9 mouse cellular contexts compared by ENCODE assay signal in the genomic region with DNA sequence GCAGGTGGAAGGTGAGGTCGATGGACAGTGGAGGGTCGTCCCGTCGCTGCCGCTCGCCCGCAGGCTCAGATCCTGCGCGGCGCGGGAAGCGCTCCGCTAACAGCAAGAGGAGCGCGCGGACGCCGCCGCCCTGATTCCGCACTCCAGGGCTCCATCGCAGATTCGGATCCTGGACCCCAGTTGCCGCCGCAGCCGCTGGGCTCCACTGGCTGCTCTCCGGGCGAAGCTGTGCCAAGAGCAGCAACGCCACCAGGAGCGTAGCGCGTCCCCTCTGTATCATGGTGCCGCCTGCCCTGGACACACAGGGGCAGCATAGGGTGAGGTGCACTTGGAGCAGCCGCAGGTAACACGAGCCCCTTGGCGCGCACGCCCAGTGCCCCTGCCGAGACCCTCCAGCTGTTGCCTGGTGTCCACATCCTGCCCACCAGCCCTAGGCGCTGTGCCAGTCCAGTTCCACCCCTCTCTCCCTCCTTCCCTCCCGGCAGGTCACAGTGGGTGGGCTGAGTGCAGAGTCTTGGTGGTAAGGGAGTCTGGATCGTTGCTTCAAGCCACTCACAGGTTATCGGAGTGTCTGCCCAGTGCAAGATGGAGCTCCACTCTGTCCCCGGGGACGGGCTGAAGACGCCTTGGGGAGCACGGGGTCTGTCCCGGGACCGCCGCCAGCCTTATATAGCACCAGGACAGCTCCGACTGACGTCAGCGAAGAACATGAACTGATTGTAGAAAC. TPM values are rescaled to one million over a fixed set of nuclear protein-coding genes. Genes with fewer than 3 reads are reported as not detected.
DNase-seq lines count a peak whose midpoint lies in the region; ATAC-seq lines count a peak whose summit lies in the region.
"Had no signal": no experiment of that assay in that cellular context is flagged by ENCODE, and none has a peak within 500 bp of the region (broad histone marks: within the 10 kb centered on the region; RNA-seq: fewer than 3 reads in every experiment).

A gene (minus strand): TSS at position 589 of the 727 bp plus-strand sequence.

- H3K9me3 ChIP-seq in liver, embryonic 11.5 days (ENCODE audit: control insufficient read depth, low read length) = no peaks in the 10 kb centered on the region
- H3K9me3 ChIP-seq in embryonic facial prominence, embryonic 14.5 days (ENCODE audit: control insufficient read depth, low read length) = no peaks in the 10 kb centered on the region
- no peaks in the 10 kb centered on the region for H3K9me3 ChIP-seq in hindbrain, embryonic 14.5 days (ENCODE audit: control insufficient read depth, low read length)
- no peaks in the 10 kb centered on the region for H3K9me3 ChIP-seq in neural tube, embryonic 13.5 days

- peak within 1 kb of the TSS; percentile 11; the same call in 1 of the 2 replicates for H3K4me3 ChIP-seq in liver, embryonic 11.5 days (ENCODE audit: low read depth, low read length)
- peak within 1 kb of the TSS; percentile 21 for H3K4me3 ChIP-seq in embryonic facial prominence, embryonic 14.5 days (ENCODE audit: low read depth, low read length)
- H3K4me3 ChIP-seq in hindbrain, embryonic 14.5 days (replicated peaks; ENCODE audit: low read length) = peak within 1 kb of the TSS; percentile 28
- H3K4me3 ChIP-seq in neural tube, embryonic 13.5 days = peak within 1 kb of the TSS; percentile 30

- H3K4me1 ChIP-seq in liver, embryonic 11.5 days (replicated peaks; ENCODE audit: control insufficient read depth, insufficient read depth, low read length) = no peaks in the 10 kb centered on the region
- no peaks in the 10 kb centered on the region for H3K4me1 ChIP-seq in embryonic facial prominence, embryonic 14.5 days (ENCODE audit: control insufficient read depth, insufficient read depth, low read length)
- H3K4me1 ChIP-seq in hindbrain, embryonic 14.5 days (replicated peaks; ENCODE audit: control insufficient read depth, insufficient read depth, low read length) = no peaks in the 10 kb centered on the region; the same call in none of the 2 replicates
- peaks cover 24% of the 10 kb centered on the region for H3K4me1 ChIP-seq in neural tube, embryonic 13.5 days (replicated peaks)

- WGBS in liver, embryonic 11.5 days = 4% methylated on average over 52 of the region's 52 CpGs
- WGBS in embryonic facial prominence, embryonic 14.5 days = 2% methylated on average over 33 of the region's 52 CpGs
- WGBS in hindbrain, embryonic 14.5 days = 2% methylated on average over 52 of the region's 52 CpGs
- 1% methylated on average over 52 of the region's 52 CpGs for WGBS in neural tube, embryonic 13.5 days

- no peak within 1 kb of the TSS for H3K9ac ChIP-seq in liver, embryonic 11.5 days (ENCODE audit: low read depth, low read length)
- no peak within 1 kb of the TSS for H3K9ac ChIP-seq in embryonic facial prominence, embryonic 14.5 days (ENCODE audit: low read depth, low read length)
- peak within 1 kb of the TSS; percentile 39 for H3K9ac ChIP-seq in hindbrain, embryonic 14.5 days
- peak within 1 kb of the TSS; percentile 41; the same call in 1 of the 2 replicates for H3K9ac ChIP-seq in neural tube, embryonic 13.5 days

- ATAC-seq in liver, embryonic 11.5 days (replicated peaks; ENCODE audit: low FRiP score) = no peak
- no peak; the same call in 1 of the 2 replicates for ATAC-seq in embryonic facial prominence, embryonic 14.5 days (ENCODE audit: low read depth)
- ATAC-seq in hindbrain, embryonic 14.5 days (ENCODE audit: low FRiP score) = no peak
- ATAC-seq in neural tube, embryonic 13.5 days (ENCODE audit: low read depth) = no peak

- peaks cover 63% of the 10 kb centered on the region for H3K27me3 ChIP-seq in liver, embryonic 11.5 days (replicated peaks; ENCODE audit: control insufficient read depth, insufficient read depth, low read length)
- H3K27me3 ChIP-seq in embryonic facial prominence, embryonic 14.5 days (replicated peaks; ENCODE audit: control insufficient read depth, insufficient read depth, low read length) = peaks cover 66% of the 10 kb centered on the region
- H3K27me3 ChIP-seq in hindbrain, embryonic 14.5 days (ENCODE audit: control insufficient read depth, insufficient read depth, low read length) = peaks cover 67% of the 10 kb centered on the region
- H3K27me3 ChIP-seq in neural tube, embryonic 13.5 days = peaks cover 71% of the 10 kb centered on the region

- no peak within 1 kb of the TSS for H3K27ac ChIP-seq in liver, embryonic 11.5 days (ENCODE audit: low read depth, low read length)
- no peak within 1 kb of the TSS for H3K27ac ChIP-seq in embryonic facial prominence, embryonic 14.5 days (replicated peaks; ENCODE audit: low read depth, low read length)
- no peak within 1 kb of the TSS for H3K27ac ChIP-seq in hindbrain, embryonic 14.5 days
- no peak within 1 kb of the TSS for H3K27ac ChIP-seq in neural tube, embryonic 13.5 days (replicated peaks)

- no peak for DNase-seq in liver, embryonic 11.5 days (ENCODE audit: low spot score)
- DNase-seq in liver = no peak
- DNase-seq in embryonic facial prominence, embryonic 14.5 days (ENCODE audit: low spot score) = peak; percentile 20
- no peak for DNase-seq in hindbrain, embryonic 14.5 days (ENCODE audit: low spot score)
- DNase-seq in gastrocnemius, adult 8-10 months (ENCODE audit: low spot score in 2 of 2) = no peak
- no peak for DNase-seq in adrenal gland, postnatal 36 days
- no peak for DNase-seq in kidney, adult 8-10 months

- H3K36me3 ChIP-seq in liver, embryonic 11.5 days (ENCODE audit: control insufficient read depth, insufficient read depth, low read length) = no peaks in the 10 kb centered on the region; the same call in 1 of the 2 replicates
- H3K36me3 ChIP-seq in embryonic facial prominence, embryonic 14.5 days (ENCODE audit: control insufficient read depth, insufficient read depth, low read length) = peaks cover 12% of the 10 kb centered on the region
- 0 out of 2 replicates have a peak, but pooled peaks cover 13% of the 10 kb centered on the region for H3K36me3 ChIP-seq in hindbrain, embryonic 14.5 days (replicated peaks; ENCODE audit: control insufficient read depth, insufficient read depth)
- peaks cover 14% of the 10 kb centered on the region for H3K36me3 ChIP-seq in neural tube, embryonic 13.5 days

- peak within 1 kb of the TSS; percentile 34 for H3K4me2 ChIP-seq in liver, embryonic 11.5 days
- peak within 1 kb of the TSS; percentile 38 for H3K4me2 ChIP-seq in embryonic facial prominence, embryonic 14.5 days (ENCODE audit: low read depth, low read length)
- H3K4me2 ChIP-seq in hindbrain, embryonic 14.5 days (replicated peaks) = peak within 1 kb of the TSS; percentile 59
- H3K4me2 ChIP-seq in neural tube, embryonic 13.5 days = peak within 1 kb of the TSS; percentile 53

RNA-seq across cellular contexts. Expression of the gene that starts here (rescaled TPM):
- not detected in 2 replicates for polyA plus RNA-seq in liver, embryonic 11.5 days (2014; fragmentation: Nextera tagmentation; extraction: Ambion mirVana)
- polyA plus RNA-seq in embryonic facial prominence, embryonic 14.5 days (2014; fragmentation: Nextera tagmentation; extraction: Ambion mirVana) = 0.39 TPM in 1 of 2 replicates, not detected in the other
- polyA plus RNA-seq in hindbrain, embryonic 14.5 days (2014; fragmentation: Nextera tagmentation; extraction: Ambion mirVana) = not detected in 2 replicates
- not detected in 2 replicates for polyA plus RNA-seq in neural tube, embryonic 13.5 days (2015; fragmentation: Nextera tagmentation; extraction: Ambion mirVana)
- not detected for total RNA-seq in gastrocnemius, adult 8-10 months (2022)
- not detected for total RNA-seq in adrenal gland, postnatal 36 days (2021)
- total RNA-seq: liver, adult 2 months had no signal
- polyA plus RNA-seq: liver, adult 2 months had no signal

Comparison
In these comparisons a context has a peak if more than half of its experiments do, and no peak if none do; other contexts are left out.
1. Peak in DNase-seq, H3K4me3 ChIP-seq and H3K4me2 ChIP-seq in embryonic facial prominence, embryonic 14.5 days; RNA of the gene not detected or under 1 TPM.
2. H3K9ac ChIP-seq: peak in hindbrain, embryonic 14.5 days (single experiment) and neural tube, embryonic 13.5 days (single experiment); none in liver, embryonic 11.5 days (single experiment) and embryonic facial prominence, embryonic 14.5 days (single experiment).
3. Peak in every context shown above with its lines, with median percentiles within 50 percentile points of each other: H3K4me2 ChIP-seq and H3K4me3 ChIP-seq.